Mouse (Mus musculus): ENCODE measurements around the gene Pzp. TPM values are rescaled to one million over a fixed set of nuclear protein-coding genes. Genes with fewer than 3 reads are reported as not detected.

The Pzp gene
- total RNA-seq, 2 experiments from 2014 or later: not detected

DNA sequence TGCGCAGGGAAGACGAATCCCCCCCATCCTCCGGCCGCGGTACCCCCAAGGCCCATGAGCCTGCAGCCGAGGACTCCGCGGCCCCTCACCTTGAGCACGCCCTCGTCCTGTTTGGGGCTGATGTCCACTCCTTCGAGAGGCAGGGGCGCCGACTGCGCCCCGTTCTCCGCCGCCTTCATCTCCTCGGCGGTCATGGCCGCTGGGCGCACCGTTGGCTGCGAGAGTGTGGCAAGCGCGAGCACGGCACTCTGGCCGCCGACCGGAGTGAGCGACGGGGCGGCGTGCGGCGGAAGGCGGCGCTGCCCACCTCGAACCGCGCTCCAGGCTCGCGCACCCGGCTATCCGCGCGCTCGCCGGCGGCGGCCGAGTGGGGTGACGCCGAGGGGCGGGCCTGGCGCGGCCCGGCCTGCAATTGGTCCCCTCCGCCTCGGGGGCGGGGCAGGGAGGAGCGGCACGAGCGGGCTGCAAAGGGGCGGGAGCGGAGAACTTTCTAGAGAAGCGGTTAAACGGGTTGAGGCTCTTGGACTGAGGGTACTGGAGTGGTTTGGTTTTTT is 88.1 kb downstream of the Pzp start, which contains the start of gene Fkbp4:
Gene Fkbp4, minus strand, starts transcription at position 361 of the 554 bp plus-strand sequence.
- Histone ChIP-seq H3K27ac (peak within 1 kb of the TSS; percentile 96), H3K4me3 (peak within 1 kb of the TSS; percentile 92)
- peak; percentile 93 for DNase-seq (ENCODE audit: low spot score in 2 of 2)
- TF ChIP-seq CTCF (conservative IDR thresholded peaks at IDR 0.05): peak; percentile 33; the same call in 1 of the 2 replicates

DNA sequence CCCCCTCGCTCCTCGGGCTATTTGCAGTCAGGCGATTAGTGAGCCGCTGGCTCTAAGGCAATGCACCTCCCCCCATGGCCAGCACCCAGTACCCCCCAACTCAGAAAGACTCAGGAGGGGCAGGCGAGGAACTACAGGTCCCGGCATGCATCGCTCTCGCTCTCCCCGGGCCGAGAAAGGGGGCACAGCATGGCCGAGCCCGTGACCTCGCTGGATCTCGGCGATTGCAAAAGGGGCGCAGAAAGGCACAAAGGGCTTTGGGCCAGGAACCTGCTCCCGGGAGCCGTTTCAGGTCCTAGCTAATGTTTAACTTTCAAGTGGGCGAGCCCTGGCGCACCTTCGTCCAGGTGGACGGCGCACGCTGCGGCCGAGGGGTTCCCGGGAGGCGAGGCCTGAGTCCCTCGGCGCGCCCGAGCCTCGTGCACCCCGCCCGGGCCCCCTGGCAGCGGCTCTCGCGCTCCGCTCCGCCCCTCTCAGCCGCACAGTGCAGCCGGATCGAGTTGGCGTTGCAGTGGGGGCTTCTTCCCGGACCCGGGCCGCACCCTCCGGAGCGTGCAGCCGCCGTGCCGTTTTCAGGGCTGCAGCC is 88.7 kb downstream of the Pzp start:
- DNase-seq (ENCODE audit: low spot score in 2 of 2): peak in 1 of 2 experiments; percentile 56
- peak overlapping the region; percentile 92 for H3K4me3 ChIP-seq
- TF ChIP-seq CTCF (conservative IDR thresholded peaks at IDR 0.05): no peak
- H3K27ac ChIP-seq: peak overlapping the region; percentile 96

- DNase-seq (ENCODE audit: low spot score in 2 of 2): no peak
- Histone ChIP-seq H3K4me3 (peak overlapping the region; percentile 92), H3K27ac (peak overlapping the region; percentile 96)
- no peak for TF ChIP-seq CTCF (conservative IDR thresholded peaks at IDR 0.05)
These were observed 89.2 kb downstream of the Pzp start for GRCm38 (mm10) chr6:128437288-128437687.

DNA sequence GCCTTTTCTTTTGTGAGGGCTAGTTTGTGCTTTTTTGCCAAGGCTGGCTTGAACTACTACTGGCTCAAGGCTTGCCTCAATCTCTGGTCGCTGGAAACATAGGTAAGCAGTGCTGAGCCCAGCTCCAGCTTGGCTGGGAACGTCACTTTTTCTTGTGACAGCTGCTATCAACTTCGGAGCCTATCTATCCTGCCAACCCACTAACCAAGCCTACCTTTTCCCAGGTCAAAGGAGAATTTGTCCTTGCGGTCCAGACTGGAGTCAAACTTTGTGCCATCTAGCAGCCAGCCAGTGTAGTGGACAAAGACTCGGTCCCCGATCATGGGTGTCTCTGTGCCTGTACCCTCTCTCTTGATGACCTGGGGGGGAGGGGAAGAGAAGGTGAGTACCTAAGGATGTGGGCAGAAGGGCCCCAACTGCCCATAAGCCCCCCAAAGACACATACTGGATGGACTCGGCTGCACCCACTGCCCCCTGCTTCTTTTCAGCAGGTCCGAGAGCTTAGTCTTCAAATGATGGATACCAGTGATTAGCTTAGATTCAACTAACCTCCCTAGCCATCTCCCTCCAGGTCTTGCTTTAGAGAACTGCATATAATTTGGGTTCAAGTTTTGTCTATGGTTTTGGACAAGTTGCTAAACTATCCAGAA is 90.0 kb downstream of the Pzp start:
- H3K4me3 ChIP-seq: no peak overlapping the region; the same call in 1 of the 2 replicates
- DNase-seq (ENCODE audit: low spot score in 2 of 2): no peak
- no peak for TF ChIP-seq CTCF (conservative IDR thresholded peaks at IDR 0.05)
- H3K27ac ChIP-seq: no peak overlapping the region

DNA sequence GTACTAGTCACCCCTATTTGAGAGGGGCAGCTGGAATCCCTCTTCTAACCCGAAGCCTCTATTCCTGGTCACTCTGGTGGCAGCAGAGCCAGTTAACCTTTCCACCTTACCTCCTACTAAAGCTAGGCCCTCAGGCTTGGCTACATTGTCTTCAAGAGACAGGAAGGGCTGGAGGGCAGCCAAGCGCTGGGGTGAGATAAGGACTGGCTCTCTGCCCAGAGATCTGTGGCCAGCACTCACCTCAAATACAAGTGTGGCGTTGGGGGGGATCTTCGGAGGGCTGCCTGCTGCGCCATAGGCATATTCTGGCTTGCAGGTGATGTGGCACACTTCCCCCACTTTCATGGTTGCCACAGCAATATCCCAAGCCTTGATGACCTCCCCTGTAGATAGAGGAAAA is 91.0 kb downstream of the Pzp start:
- no peak for TF ChIP-seq CTCF (conservative IDR thresholded peaks at IDR 0.05)
- no peak overlapping the region for H3K4me3 ChIP-seq
- H3K27ac ChIP-seq: no peak overlapping the region
- DNase-seq (ENCODE audit: low spot score in 2 of 2): no peak

Other genes starting within 250 kb of the Pzp start
- under 1 TPM; 0.86 to 0.87 TPM for gene Tead4, start 225.9 kb downstream of the Pzp start, total RNA-seq (2021)
- gene Tulp3, start 170.9 kb downstream of the Pzp start, total RNA-seq (2021): 10 to 100 TPM; 23.1 to 24.8 TPM
- 10 to 100 TPM; 18.2 to 18.3 TPM for gene Rhno1, start 163.8 kb downstream of the Pzp start, total RNA-seq (2021)
- 1 to 10 TPM; 1.8 to 3.5 TPM for gene Foxm1, start 163.8 kb downstream of the Pzp start, total RNA-seq (2021)
- gene Tex52, start 151.3 kb downstream of the Pzp start, total RNA-seq (2021): 1 to 10 TPM; 1.3 to 1.5 TPM
- gene Gm44596, start 151.2 kb downstream of the Pzp start, total RNA-seq (2021): not detected
- gene Nrip2, start 127.4 kb downstream of the Pzp start, total RNA-seq (2021): 10 to 100 TPM; 18.4 to 20.3 TPM
- gene Itfg2, start 101.8 kb downstream of the Pzp start, total RNA-seq (2021): 10 to 100 TPM; 23.8 to 28.6 TPM
- 100 to 1,000 TPM; 105 to 115 TPM for gene Fkbp4, start 88.0 kb downstream of the Pzp start, total RNA-seq (2021)
- 10 to 100 TPM in 1 of 2 experiments, 1 to 10 TPM in 1; 9.8 to 10.4 TPM for gene A2ml1, start 54.9 kb upstream of the Pzp start, total RNA-seq (2021)
- not detected for gene Klrb1a, start 96.8 kb upstream of the Pzp start, total RNA-seq (2021)
- not detected for gene Clec2h, start 135.7 kb upstream of the Pzp start, total RNA-seq (2021)
- gene Klrb1, start 196.3 kb upstream of the Pzp start, total RNA-seq (2021): not detected

Data from layer of hippocampus, adult 2 months (tissue).